Mouse (Mus musculus): Measurements from ENCODE around the gene Gja5.
"Not testable (repeated sequence)": the region's sequence is repeated elsewhere in the genome, so short reads cannot be mapped to it uniquely, and the experiment has no call there.

Gja5 gene

GRCm38 (mm10) chr3:97037119-97037518 lies 132.6 kb downstream of the Gja5 start:
- DNase-seq (ENCODE audit: low spot score) = peak; percentile 26

GRCm38 (mm10) chr3:97039721-97040120 lies 135.2 kb downstream of the Gja5 start:
- no peak for DNase-seq (ENCODE audit: low spot score)

GRCm38 (mm10) chr3:97044188-97044587 lies 139.7 kb downstream of the Gja5 start:
- no peak for DNase-seq (ENCODE audit: low spot score)

- DNase-seq (ENCODE audit: low spot score) = no peak
Observed at GRCm38 (mm10) chr3:97047757-97048156, 143.3 kb downstream of the Gja5 start.

GRCm38 (mm10) chr3:97048360-97048759 lies 143.9 kb downstream of the Gja5 start:
- DNase-seq (ENCODE audit: low spot score) = no peak

GRCm38 (mm10) chr3:97051264-97051744 lies 146.8 kb downstream of the Gja5 start:
- DNase-seq (ENCODE audit: low spot score) = no peak

GRCm38 (mm10) chr3:97052069-97052799 lies 147.7 kb downstream of the Gja5 start:
- no peak for DNase-seq (ENCODE audit: low spot score)

- DNase-seq (ENCODE audit: low spot score) = no peak
Observed at GRCm38 (mm10) chr3:97058704-97059103, 154.2 kb downstream of the Gja5 start.

- DNase-seq (ENCODE audit: low spot score) = no peak
Observed at GRCm38 (mm10) chr3:97060119-97060518, 155.6 kb downstream of the Gja5 start.

GRCm38 (mm10) chr3:97062814-97063213 lies 158.3 kb downstream of the Gja5 start:
- no peak for DNase-seq (ENCODE audit: low spot score)

- no peak for DNase-seq (ENCODE audit: low spot score)
Observed at GRCm38 (mm10) chr3:97064046-97064445, 159.6 kb downstream of the Gja5 start.

- DNase-seq (ENCODE audit: low spot score) = not testable (repeated sequence)
Observed at GRCm38 (mm10) chr3:97069589-97069988, 165.1 kb downstream of the Gja5 start.

GRCm38 (mm10) chr3:97071916-97072315 lies 167.4 kb downstream of the Gja5 start:
- not testable (repeated sequence) for DNase-seq (ENCODE audit: low spot score)

- DNase-seq (ENCODE audit: low spot score) = not testable (repeated sequence)
Observed at GRCm38 (mm10) chr3:97072361-97072760, 167.9 kb downstream of the Gja5 start.

GRCm38 (mm10) chr3:97075744-97076350 lies 171.4 kb downstream of the Gja5 start:
- not testable (repeated sequence) for DNase-seq (ENCODE audit: low spot score)

- no peak for DNase-seq (ENCODE audit: low spot score)
Observed at GRCm38 (mm10) chr3:97076412-97076811, 171.9 kb downstream of the Gja5 start.

GRCm38 (mm10) chr3:97078436-97078835 lies 173.9 kb downstream of the Gja5 start:
- no peak for DNase-seq (ENCODE audit: low spot score)

GRCm38 (mm10) chr3:97082156-97082555 lies 177.7 kb downstream of the Gja5 start:
- DNase-seq (ENCODE audit: low spot score) = no peak

GRCm38 (mm10) chr3:97087326-97087725 lies 182.8 kb downstream of the Gja5 start:
- no peak for DNase-seq (ENCODE audit: low spot score)

- not testable (repeated sequence) for DNase-seq (ENCODE audit: low spot score)
Observed at GRCm38 (mm10) chr3:97088291-97088690, 183.8 kb downstream of the Gja5 start.

- not testable (repeated sequence) for DNase-seq (ENCODE audit: low spot score)
Observed at GRCm38 (mm10) chr3:97091971-97092370, 187.5 kb downstream of the Gja5 start.

- DNase-seq (ENCODE audit: low spot score) = not testable (repeated sequence)
Observed at GRCm38 (mm10) chr3:97096664-97097063, 192.2 kb downstream of the Gja5 start.

Measured in layer of hippocampus, adult 9-10 months (tissue).